Mouse (Mus musculus) lung, embryonic 15.5 days (tissue): ENCODE results near the gene 1700020L24Rik. TPM values are rescaled to one million over a fixed set of nuclear protein-coding genes. Genes with fewer than 3 reads are reported as not detected.

Source experiments
- polyA plus RNA-seq: library from polyadenylated mRNA; unstranded; fragments of >200 nt; fragmentation: Nextera tagmentation; extraction: Ambion mirVana; gene quantifications from 2 replicates; pipeline ENCODE4 v1.2.1, GENCODE M21; 2015

Gene 1700020L24Rik
- polyA plus RNA-seq, 1 experiment from 2014 or later = 0.29 TPM

Other genes with a start within 250 kb of the 1700020L24Rik start
- gene Slfn3, start 246.3 kb upstream of the 1700020L24Rik start, polyA plus RNA-seq = 0.94 and 1.4 TPM in 2 replicates
- gene Slfn14, start 151.0 kb upstream of the 1700020L24Rik start, polyA plus RNA-seq = 0.27 and 0.53 TPM in 2 replicates
- 53.1 and 55.7 TPM in 2 replicates for gene Ap2b1, start 138.7 kb upstream of the 1700020L24Rik start, polyA plus RNA-seq
- gene Pex12, start 135.1 kb upstream of the 1700020L24Rik start, polyA plus RNA-seq = 12.1 and 12.3 TPM in 2 replicates
- 1.3 and 1.8 TPM in 2 replicates for gene Rasl10b, start 28.5 kb upstream of the 1700020L24Rik start, polyA plus RNA-seq
- 0.32 and 0.35 TPM in 2 replicates for gene Gas2l2, start 8.2 kb upstream of the 1700020L24Rik start, polyA plus RNA-seq
- gene Mmp28, start 25.4 kb downstream of the 1700020L24Rik start, polyA plus RNA-seq = 2.5 and 2.7 TPM in 2 replicates
- gene Taf15, start 35.4 kb downstream of the 1700020L24Rik start, polyA plus RNA-seq = 11.0 and 11.3 TPM in 2 replicates
- gene Heatr9, start 84.5 kb downstream of the 1700020L24Rik start, polyA plus RNA-seq = not detected in 2 replicates
- gene Ccl5, start 92.8 kb downstream of the 1700020L24Rik start, polyA plus RNA-seq = 0.82 TPM in 1 of 2 replicates, not detected in the other
- gene Ccl9, start 141.0 kb downstream of the 1700020L24Rik start, polyA plus RNA-seq = 4.9 and 5.4 TPM in 2 replicates
- 8.1 and 9.2 TPM in 2 replicates for gene Ccl6, start 155.4 kb downstream of the 1700020L24Rik start, polyA plus RNA-seq
- not detected in 2 replicates for gene Rpl9-ps1, start 207.9 kb downstream of the 1700020L24Rik start, polyA plus RNA-seq
- gene Ccl3, start 211.7 kb downstream of the 1700020L24Rik start, polyA plus RNA-seq = 1.1 and 1.2 TPM in 2 replicates
- 0.56 TPM in 1 of 2 replicates, not detected in the other for gene Ccl4, start 224.9 kb downstream of the 1700020L24Rik start, polyA plus RNA-seq